Mouse (Mus musculus): ENCODE measurements around the gene Vpreb2.

GRCm38 (mm10) chr16:17943466-17943865 is 36.8 kb upstream of the Vpreb2 start:
- TF ChIP-seq GATA1 (IDR thresholded peaks at IDR 0.05; ENCODE audit: borderline replicate concordance, low read length) (no peak), CTCF (IDR thresholded peaks at IDR 0.05; ENCODE audit: low read depth, low read length) (no peak), GATA2 (IDR thresholded peaks at IDR 0.05; ENCODE audit: borderline replicate concordance, low read depth, low read length) (no peak)

Measured in G1E (cell line).